Mouse (Mus musculus): ENCODE measurements at regions not wholly inside any gene's neighbourhood (a gene's known extent, or its start where the extent isn't known, plus 50 kb on each side); places are given as distances from the start of the nearest gene placed in this dataset.

DNA sequence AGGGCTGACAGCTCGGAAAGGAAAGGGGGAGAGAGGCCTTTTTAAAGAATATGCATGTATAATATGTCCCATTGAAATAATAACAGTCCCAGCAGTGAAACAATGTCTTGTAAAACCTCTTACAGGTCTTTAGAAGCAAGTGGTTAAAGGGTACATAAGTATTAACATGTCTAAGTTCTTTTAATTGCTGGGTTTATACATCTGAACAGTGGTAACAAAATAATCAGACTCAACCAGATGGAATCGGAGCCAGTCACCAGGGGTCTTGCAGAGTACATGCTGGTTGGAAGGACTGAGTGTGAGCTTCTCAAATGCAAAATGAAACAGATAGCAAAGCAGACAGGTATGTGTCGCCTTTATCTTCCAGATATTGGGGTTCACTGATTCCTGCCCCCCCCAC is 317.3 kb downstream of the Nsun3 start:
- no peak overlapping the region for H3K4me3 ChIP-seq
- H3K9ac ChIP-seq (replicated peaks): no peak overlapping the region
- WGBS: 63% methylated on average over 3 of the region's 3 CpGs
- no peak overlapping the region for H3K27ac ChIP-seq (replicated peaks)
- H3K4me1 ChIP-seq: no peaks in the 10 kb centered on the region
- H3K4me2 ChIP-seq (replicated peaks): no peak overlapping the region
- ATAC-seq (ENCODE audit: low FRiP score, low read depth): no peak
- H3K9me3 ChIP-seq: no peaks in the 10 kb centered on the region
- H3K36me3 ChIP-seq: no peaks in the 10 kb centered on the region
- H3K27me3 ChIP-seq: no peaks in the 10 kb centered on the region

- no peak overlapping the region for H3K4me3 ChIP-seq
These were observed 317.8 kb downstream of the Nsun3 start for GRCm38 (mm10) chr16:62468846-62469245.

GRCm38 (mm10) chr16:62459949-62460551 is 326.6 kb downstream of the Nsun3 start:
- Histone ChIP-seq H3K36me3 (no peaks in the 10 kb centered on the region), H3K27ac (replicated peaks) (no peak overlapping the region), H3K27me3 (no peaks in the 10 kb centered on the region), H3K9me3 (no peaks in the 10 kb centered on the region), H3K9ac (replicated peaks) (no peak overlapping the region), H3K4me3 (no peak overlapping the region), H3K4me1 (no peaks in the 10 kb centered on the region), H3K4me2 (replicated peaks) (no peak overlapping the region)
- WGBS: 38% methylated on average over 4 of the region's 4 CpGs
- ATAC-seq (ENCODE audit: low FRiP score, low read depth): no peak

More at GRCm38 (mm10) chr16:62468846-62469245, 317.8 kb downstream of the Nsun3 start:
- no peak for ATAC-seq (ENCODE audit: low FRiP score, low read depth)
- Histone ChIP-seq H3K36me3 (no peaks in the 10 kb centered on the region), H3K4me2 (replicated peaks) (no peak overlapping the region), H3K4me1 (no peaks in the 10 kb centered on the region), H3K9ac (replicated peaks) (no peak overlapping the region), H3K27me3 (no peaks in the 10 kb centered on the region), H3K27ac (replicated peaks) (no peak overlapping the region), H3K9me3 (no peaks in the 10 kb centered on the region)
- WGBS: 57% methylated on average over 3 of the region's 3 CpGs

GRCm38 (mm10) chr16:62449735-62450134 is 336.9 kb downstream of the Nsun3 start:
- WGBS: 97% methylated on average over 3 of the region's 3 CpGs
- no peak for ATAC-seq (ENCODE audit: low FRiP score, low read depth)
- Histone ChIP-seq H3K4me1 (no peaks in the 10 kb centered on the region), H3K9me3 (no peaks in the 10 kb centered on the region), H3K27ac (replicated peaks) (no peak overlapping the region), H3K9ac (replicated peaks) (no peak overlapping the region), H3K4me2 (replicated peaks) (no peak overlapping the region), H3K27me3 (no peaks in the 10 kb centered on the region), H3K36me3 (no peaks in the 10 kb centered on the region), H3K4me3 (no peak overlapping the region)

GRCm38 (mm10) chr16:62447380-62447779 is 339.2 kb downstream of the Nsun3 start:
- H3K27me3 ChIP-seq: no peaks in the 10 kb centered on the region
- ATAC-seq (ENCODE audit: low FRiP score, low read depth): no peak
- no peaks in the 10 kb centered on the region for H3K36me3 ChIP-seq
- no peak overlapping the region for H3K9ac ChIP-seq (replicated peaks)
- no peak overlapping the region for H3K27ac ChIP-seq (replicated peaks)
- no peaks in the 10 kb centered on the region for H3K4me1 ChIP-seq
- no peak overlapping the region for H3K4me2 ChIP-seq (replicated peaks)
- no peak overlapping the region for H3K4me3 ChIP-seq
- H3K9me3 ChIP-seq: no peaks in the 10 kb centered on the region
- 78% methylated on average over 3 of the region's 3 CpGs for WGBS

DNA sequence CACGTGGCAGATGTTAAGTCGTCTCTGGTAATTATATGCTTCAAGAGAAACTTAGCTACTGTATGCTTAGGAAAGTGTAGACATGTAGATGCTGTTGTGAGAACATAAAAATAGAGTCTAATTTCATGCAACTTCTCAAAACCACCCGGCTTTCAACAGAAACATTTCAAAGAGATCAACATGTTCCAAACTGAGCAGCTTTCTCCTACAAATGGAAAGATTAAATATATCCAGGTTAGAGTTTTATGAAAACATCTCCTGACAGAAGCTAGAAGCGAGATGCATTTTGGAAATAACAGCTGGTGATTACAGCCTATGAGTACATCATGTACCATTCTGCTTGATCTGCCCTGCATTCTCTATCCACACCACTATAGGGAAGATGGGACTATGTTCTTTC is 345.4 kb downstream of the Nsun3 start:
- Histone ChIP-seq H3K4me2 (replicated peaks) (no peak overlapping the region), H3K4me3 (no peak overlapping the region), H3K27me3 (no peaks in the 10 kb centered on the region), H3K9me3 (no peaks in the 10 kb centered on the region), H3K9ac (replicated peaks) (no peak overlapping the region), H3K36me3 (no peaks in the 10 kb centered on the region), H3K27ac (replicated peaks) (no peak overlapping the region), H3K4me1 (no peaks in the 10 kb centered on the region)
- no peak for ATAC-seq (ENCODE audit: low FRiP score, low read depth)
- 79% methylated on average over 4 of the region's 4 CpGs for WGBS

DNA sequence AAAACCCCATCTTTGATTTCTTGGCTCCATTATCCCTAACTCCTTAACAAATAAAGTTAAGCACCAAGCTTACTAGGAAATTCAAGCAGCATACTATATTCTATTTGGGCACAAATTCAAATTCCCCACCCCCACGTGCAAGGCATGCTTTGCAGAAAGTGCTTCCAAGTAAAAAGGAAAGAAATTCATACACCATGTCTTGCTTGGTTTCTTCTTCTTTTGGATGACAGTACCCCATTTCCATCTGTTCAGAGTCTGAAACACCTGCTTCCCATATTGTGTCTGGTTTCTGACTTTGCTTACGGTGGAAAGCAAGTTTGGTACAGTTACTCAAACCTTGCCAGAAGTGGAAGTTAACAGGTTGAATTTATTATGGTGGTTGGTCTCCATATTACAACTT is 353.5 kb downstream of the Nsun3 start:
- H3K4me3 ChIP-seq: no peak overlapping the region
- no peaks in the 10 kb centered on the region for H3K9me3 ChIP-seq
- no peaks in the 10 kb centered on the region for H3K27me3 ChIP-seq
- H3K4me2 ChIP-seq (replicated peaks): no peak overlapping the region
- no peak overlapping the region for H3K27ac ChIP-seq (replicated peaks)
- no peaks in the 10 kb centered on the region for H3K4me1 ChIP-seq
- H3K9ac ChIP-seq (replicated peaks): no peak overlapping the region
- no peak for ATAC-seq (ENCODE audit: low FRiP score, low read depth)
- H3K36me3 ChIP-seq: no peaks in the 10 kb centered on the region
- 91% methylated on average over 2 of the region's 2 CpGs for WGBS

GRCm38 (mm10) chr16:62414485-62414884 is 372.1 kb downstream of the Nsun3 start:
- Histone ChIP-seq H3K4me2 (replicated peaks) (no peak overlapping the region), H3K4me1 (no peaks in the 10 kb centered on the region), H3K9me3 (no peaks in the 10 kb centered on the region), H3K36me3 (no peaks in the 10 kb centered on the region), H3K4me3 (no peak overlapping the region), H3K9ac (replicated peaks) (no peak overlapping the region), H3K27ac (replicated peaks) (no peak overlapping the region), H3K27me3 (no peaks in the 10 kb centered on the region)
- ATAC-seq (ENCODE audit: low FRiP score, low read depth): peak; percentile 87
- whole genome bisulfite sequencing: 40% methylated on average over 1 of the region's 1 CpGs

DNA sequence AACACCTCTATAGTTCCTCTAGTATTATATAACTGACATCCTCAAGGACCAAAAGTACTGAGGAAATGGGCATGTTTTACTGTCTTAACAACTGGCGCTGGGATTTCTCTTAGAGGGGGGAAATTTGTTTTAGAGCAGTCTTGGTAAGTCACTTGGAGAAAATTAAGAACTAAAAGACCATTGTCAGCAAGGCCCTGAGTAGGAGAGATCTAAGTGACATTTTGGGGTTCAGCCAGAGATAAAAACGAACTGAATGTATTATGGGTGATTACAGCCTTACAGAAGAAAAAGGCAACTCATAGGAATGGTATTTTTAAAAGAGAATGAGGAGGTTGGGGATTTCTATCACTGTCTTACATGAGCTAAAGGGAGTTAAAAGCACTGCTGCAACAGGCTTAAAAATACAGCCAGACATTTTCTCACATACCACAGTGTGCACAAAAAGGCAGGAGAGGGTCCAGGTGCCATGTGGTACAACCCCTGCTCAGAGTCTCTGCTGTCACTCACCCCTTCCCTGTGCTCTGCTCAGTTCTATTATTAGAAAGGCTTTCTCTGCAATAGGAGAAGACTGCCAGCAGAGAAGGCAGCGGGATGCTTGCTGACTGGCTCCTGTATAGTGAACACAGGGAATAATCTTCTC is 379.0 kb downstream of the Nsun3 start:
- Histone ChIP-seq H3K27me3 (no peaks in the 10 kb centered on the region), H3K4me3 (no peak overlapping the region), H3K36me3 (no peaks in the 10 kb centered on the region), H3K4me2 (replicated peaks) (no peak overlapping the region), H3K4me1 (no peaks in the 10 kb centered on the region), H3K9ac (replicated peaks) (no peak overlapping the region), H3K9me3 (no peaks in the 10 kb centered on the region), H3K27ac (replicated peaks) (no peak overlapping the region)
- ATAC-seq (ENCODE audit: low FRiP score, low read depth): no peak
- 70% methylated on average over 3 of the region's 3 CpGs for WGBS

- no peak overlapping the region for H3K9ac ChIP-seq (replicated peaks)
- no peak overlapping the region for H3K4me2 ChIP-seq (replicated peaks)
- H3K36me3 ChIP-seq: no peaks in the 10 kb centered on the region
- no peaks in the 10 kb centered on the region for H3K9me3 ChIP-seq
- H3K4me1 ChIP-seq: no peaks in the 10 kb centered on the region
- WGBS: 83% methylated on average over 2 of the region's 2 CpGs
- H3K4me3 ChIP-seq: no peak overlapping the region
- H3K27ac ChIP-seq (replicated peaks): no peak overlapping the region
- H3K27me3 ChIP-seq: no peaks in the 10 kb centered on the region
- no peak for ATAC-seq (ENCODE audit: low FRiP score, low read depth)
These were observed 380.2 kb downstream of the Nsun3 start for GRCm38 (mm10) chr16:62406458-62406857.

- Histone ChIP-seq H3K9me3 (no peaks in the 10 kb centered on the region), H3K4me3 (no peak overlapping the region), H3K4me1 (peaks cover 6% of the 10 kb centered on the region), H3K27me3 (no peaks in the 10 kb centered on the region), H3K36me3 (no peaks in the 10 kb centered on the region), H3K9ac (replicated peaks) (no peak overlapping the region), H3K4me2 (replicated peaks) (no peak overlapping the region), H3K27ac (replicated peaks) (no peak overlapping the region)
- no peak for ATAC-seq (ENCODE audit: low FRiP score, low read depth)
These were observed 429.3 kb downstream of the Nsun3 start for GRCm38 (mm10) chr16:62357279-62357678.

DNA sequence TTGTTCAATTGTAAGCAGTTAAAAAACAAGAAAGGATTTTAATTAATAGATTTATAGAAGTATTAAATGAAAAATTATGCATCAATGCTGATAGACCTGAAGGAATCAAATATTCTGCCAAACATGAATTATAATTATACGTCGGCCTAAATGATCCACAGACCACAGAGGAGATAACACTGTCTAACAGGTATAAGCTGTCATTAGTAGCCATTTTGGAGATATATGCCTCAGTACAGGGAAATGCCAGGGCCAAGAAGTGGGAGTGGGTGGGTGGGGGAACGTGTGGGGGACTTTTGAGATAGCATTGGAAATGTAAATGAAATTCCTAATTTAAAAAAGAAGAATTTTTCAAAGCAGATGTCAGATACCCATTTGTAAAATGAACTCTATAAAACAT is 430.3 kb downstream of the Nsun3 start:
- Histone ChIP-seq H3K27me3 (no peaks in the 10 kb centered on the region), H3K4me2 (replicated peaks) (no peak overlapping the region), H3K27ac (replicated peaks) (no peak overlapping the region), H3K4me1 (peaks cover 6% of the 10 kb centered on the region), H3K9me3 (no peaks in the 10 kb centered on the region), H3K9ac (replicated peaks) (no peak overlapping the region), H3K36me3 (no peaks in the 10 kb centered on the region), H3K4me3 (no peak overlapping the region)
- WGBS: 84% methylated on average over 3 of the region's 3 CpGs
- ATAC-seq (ENCODE audit: low FRiP score, low read depth): peak; percentile 64; the same call in 1 of the 2 replicates

- ATAC-seq (ENCODE audit: low FRiP score, low read depth): peak; percentile 83
- no peaks in the 10 kb centered on the region for H3K9me3 ChIP-seq
- no peak overlapping the region for H3K4me2 ChIP-seq (replicated peaks)
- 34% methylated on average over 8 of the region's 8 CpGs for WGBS
- no peak overlapping the region for H3K9ac ChIP-seq (replicated peaks)
- peaks cover 6% of the 10 kb centered on the region for H3K4me1 ChIP-seq
- H3K4me3 ChIP-seq: no peak overlapping the region
- no peaks in the 10 kb centered on the region for H3K27me3 ChIP-seq
- no peaks in the 10 kb centered on the region for H3K36me3 ChIP-seq
- no peak overlapping the region for H3K27ac ChIP-seq (replicated peaks)
These were observed 430.8 kb downstream of the Nsun3 start for GRCm38 (mm10) chr16:62355830-62356270.
